10 mouse cellular contexts compared by ENCODE assay signal in genomic region chr10:127937428-127938010, GRCm38 (mm10). TPM values are rescaled to one million over a fixed set of nuclear protein-coding genes. Genes with fewer than 3 reads are reported as not detected.
DNase-seq lines count a peak whose midpoint lies in the region; ATAC-seq and TF ChIP-seq lines count a peak whose summit lies in the region.
"Had no signal": no experiment of that assay in that cellular context is flagged by ENCODE, and none has a peak within 500 bp of the region (broad histone marks: within the 10 kb centered on the region; RNA-seq: fewer than 3 reads in every experiment).

No protein-coding gene starts in this region.

- DNase-seq in liver = peak; percentile 54
- DNase-seq in liver, embryonic 11.5 days (ENCODE audit: low spot score) = no peak
- DNase-seq in T-cell, adult 2 months (ENCODE audit: low spot score) = peak; percentile 23
- DNase-seq in cerebellum, postnatal 25 days = peak; percentile 56 to 80
- peak; percentile 70 to 87 for DNase-seq in heart, postnatal 10 days
- DNase-seq in left cerebral cortex, adult 2 months (ENCODE audit: extremely low spot score in 1 of 2, low spot score in 2 of 2) = peak; percentile 42 to 73
- DNase-seq in thymus, postnatal 4 days = peak; percentile 62

- H3K4me1 ChIP-seq in liver, embryonic 11.5 days (replicated peaks; ENCODE audit: control insufficient read depth, insufficient read depth, low read length) = no peaks in the 10 kb centered on the region

- no peak for TF ChIP-seq POLR2A in myocyte (IDR thresholded peaks at IDR 0.05; ENCODE audit: insufficient read length, low read depth)

- ATAC-seq in liver, embryonic 11.5 days (replicated peaks; ENCODE audit: low FRiP score) = no peak

- intact Hi-C loops in heart, postnatal 10 days (cut with DNase I) = loop anchor here (1.0 to 10.0 kb wide), 5 partner anchors 199 to 373 kb away; no protein-coding TSS in a partner anchor
- intact Hi-C loops in left cerebral cortex, adult 2 months (cut with DNase I) = loop anchor here (2.0 to 5.0 kb wide), 3 partner anchors 65 to 297 kb away; no protein-coding TSS in a partner anchor

- no peaks in the 10 kb centered on the region for H3K9me3 ChIP-seq in liver, embryonic 11.5 days (ENCODE audit: control insufficient read depth, low read length)

- no peak overlapping the region for H3K4me3 ChIP-seq in liver, embryonic 11.5 days (ENCODE audit: low read depth, low read length)
- no peak overlapping the region for H3K4me3 ChIP-seq in left cerebral cortex, adult 2 months
- H3K4me3 ChIP-seq in myocyte = no peak overlapping the region
- H3K4me3 ChIP-seq: erythroblast, embryonic 14.5 days had no signal

- H3K27me3 ChIP-seq in liver, embryonic 11.5 days (replicated peaks; ENCODE audit: control insufficient read depth, insufficient read depth, low read length) = no peaks in the 10 kb centered on the region
- H3K27me3 ChIP-seq in myocyte (ENCODE audit: control insufficient read depth, insufficient read depth, insufficient read length) = no peaks in the 10 kb centered on the region

- peak; percentile 66 for TF ChIP-seq CTCF in left cerebral cortex, adult 2 months (IDR thresholded peaks at IDR 0.05)

- no peak overlapping the region for H3ac ChIP-seq in myocyte (ENCODE audit: control insufficient read depth, insufficient read length)

- WGBS in liver, embryonic 11.5 days = 4% methylated on average over 2 of the region's 2 CpGs

- H3K9ac ChIP-seq in liver, embryonic 11.5 days (ENCODE audit: low read depth, low read length) = no peak overlapping the region

- H3K27ac ChIP-seq in liver, embryonic 11.5 days (ENCODE audit: low read depth, low read length) = no peak overlapping the region
- H3K27ac ChIP-seq in left cerebral cortex, adult 2 months = no peak overlapping the region

- H3K4me2 ChIP-seq in liver, embryonic 11.5 days = no peak overlapping the region
- H3K4me2 ChIP-seq in myocyte (ENCODE audit: low read depth) = peak overlapping the region; percentile 49

- H3K79me2 ChIP-seq in myocyte (ENCODE audit: control insufficient read depth, insufficient read depth) = no peaks in the 10 kb centered on the region

- no peaks in the 10 kb centered on the region for H3K36me3 ChIP-seq in liver, embryonic 11.5 days (ENCODE audit: control insufficient read depth, insufficient read depth, low read length)
- H3K36me3 ChIP-seq in myocyte (ENCODE audit: control insufficient read depth, insufficient read depth) = no peaks in the 10 kb centered on the region

TF ChIP-seq in myocyte, 11 proteins besides CTCF, POLR2A, EP300 and RAD21:
- TF ChIP-seq MAX (IDR thresholded peaks at IDR 0.05; ENCODE audit: low read depth) (no peak), MYOD1 (IDR thresholded peaks at IDR 0.05; ENCODE audit: control insufficient read depth in 1 of 3, insufficient read length in 2 of 3, low read depth in 2 of 3) (no peak), MYOG (IDR thresholded peaks at IDR 0.05; ENCODE audit: control insufficient read depth in 1 of 3, insufficient read depth in 1 of 3, insufficient read length in 2 of 3, low read depth in 2 of 3) (no peak), USF1 (IDR thresholded peaks at IDR 0.05; ENCODE audit: low read depth) (no peak), POLR2AphosphoS2 (IDR thresholded peaks at IDR 0.05; ENCODE audit: insufficient read length, low read depth) (no peak)

RNA-seq across cellular contexts. Expression of gene Sdr9c7, which starts 39.2 kb away (rescaled TPM):
- polyA plus RNA-seq in liver, embryonic 11.5 days (2014; fragmentation: Nextera tagmentation; extraction: Ambion mirVana) = not detected in 2 replicates
- total RNA-seq in heart, postnatal 10 days (2021) = not detected
- total RNA-seq in left cerebral cortex, adult 2 months (2021) = not detected
- not detected for polyA plus RNA-seq in myocyte (2012; fragmentation: generic; extraction: Trizol)
- polyA plus RNA-seq: erythroblast, embryonic 14.5 days; neural tube, embryonic 14.5 days had no signal

RNA-seq across cellular contexts. Expression of gene Rdh7, which starts 48.9 kb away (rescaled TPM):
- polyA plus RNA-seq in liver, embryonic 11.5 days (2014; fragmentation: Nextera tagmentation; extraction: Ambion mirVana) = 0.14 TPM in 1 of 2 replicates, not detected in the other
- not detected for total RNA-seq in heart, postnatal 10 days (2021)
- total RNA-seq in left cerebral cortex, adult 2 months (2021) = not detected
- polyA plus RNA-seq in myocyte (2012; fragmentation: generic; extraction: Trizol) = not detected
- polyA plus RNA-seq: erythroblast, embryonic 14.5 days; neural tube, embryonic 14.5 days had no signal
